Mouse (Mus musculus) thymus, adult 18-20 months (tissue): ENCODE measurements around the gene Scgb1b19.
"Not testable (repeated sequence)": the region's sequence is repeated elsewhere in the genome, so short reads cannot be mapped to it uniquely, and the experiment has no call there.

Experiments used
- DNase-seq, 2 experiments: peaks; one replicate each; pipeline ENCODE4 v3.0.0; 2022; ENCODE audit warnings: mixed read lengths in 2 of 2

Gene Scgb1b19

DNA sequence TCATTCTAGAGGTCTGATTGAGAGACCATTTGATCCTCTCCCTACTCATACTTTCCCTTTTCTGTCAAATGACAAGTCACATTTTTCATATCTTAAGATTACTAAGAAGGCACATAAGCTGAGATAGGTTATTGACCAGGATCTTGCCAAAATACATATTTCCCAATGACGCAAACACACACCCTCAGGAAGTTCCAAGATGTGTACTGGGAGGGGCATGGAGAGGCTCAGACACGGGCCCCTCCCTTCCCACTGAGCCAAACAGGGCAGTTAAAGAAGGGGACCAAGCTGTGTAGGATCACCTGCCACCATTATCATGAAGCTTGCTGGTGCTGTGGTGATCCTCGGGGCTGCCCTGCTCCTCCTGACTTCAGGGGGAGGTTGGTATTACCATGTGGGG, at the start of gene Scgb1b19:
Scgb1b19 (plus strand) TSS at position 301 of the 400 bp plus-strand sequence.
- not testable (repeated sequence) for DNase-seq

DNA sequence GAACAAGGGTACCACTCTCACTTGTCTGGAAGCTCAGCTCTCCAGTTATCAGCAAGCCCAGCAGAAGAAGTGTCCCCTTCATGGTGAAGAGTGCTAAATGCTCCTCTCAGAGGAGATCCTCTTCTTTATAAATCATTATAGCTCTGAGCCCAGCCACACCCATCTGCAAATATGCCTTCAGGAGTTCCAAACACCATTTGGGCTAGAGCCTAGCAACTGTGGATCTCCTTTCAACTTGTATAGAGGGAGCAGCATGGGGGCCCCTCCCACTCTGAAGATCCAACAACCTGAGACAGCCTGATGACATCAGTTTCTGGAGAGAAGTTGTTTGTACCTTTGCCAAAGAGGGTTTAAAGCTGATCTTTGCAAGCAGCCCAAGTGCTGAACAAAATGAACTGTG, 6.9 kb upstream of the Scgb1b19 start, which contains the start of gene Scgb2b19:
Scgb2b19 (minus strand) TSS at position 101 of the 400 bp plus-strand sequence.
- not testable (repeated sequence) for DNase-seq
